Mouse (Mus musculus) limb, embryonic 13.5 days (tissue): ENCODE data around the gene Kat2a. TPM values are rescaled to one million over a fixed set of nuclear protein-coding genes. Genes with fewer than 3 reads are reported as not detected.
A peak's percentile ranks its signal among the peaks of the same experiment; 100 is the strongest.

Experiments
- ATAC-seq: fragments of 200-750 bp; cut with Nextera tagmentation; 2 replicates; pipeline ENCODE4 v1.8.0; 2017; ENCODE audit warnings: low read depth, moderate number of reproducible peaks, moderate TSS enrichment; ENCODE audit not compliant: low FRiP score
- H3K27ac ChIP-seq: fragments of 300-500 bp; sonication (generic); 2 replicates; pipeline ENCODE4 v1.5.1; 2015; ENCODE audit warnings: inconsistent platforms, mild to moderate bottlenecking, moderate library complexity
- H3K27me3 ChIP-seq: fragments of 300-500 bp; sonication (generic); 2 replicates; pipeline ENCODE4 v1.6.1; 2015; ENCODE audit warnings: mild to moderate bottlenecking, inconsistent platforms
- H3K36me3 ChIP-seq: fragments of 300-500 bp; sonication (generic); 2 replicates; pipeline ENCODE4 v1.6.1; 2015; ENCODE audit warnings: inconsistent platforms, mild to moderate bottlenecking, moderate library complexity
- H3K4me1 ChIP-seq: fragments of 300-500 bp; sonication (generic); 2 replicates; pipeline ENCODE4 v1.6.1; 2015; ENCODE audit warnings: inconsistent platforms
- H3K4me2 ChIP-seq: fragments of 300-500 bp; sonication (generic); replicated peaks from 2 replicates; pipeline ENCODE4 v1.6.1; 2015; ENCODE audit warnings: inconsistent platforms, mild to moderate bottlenecking, moderate library complexity
- H3K4me3 ChIP-seq: fragments of 300-500 bp; sonication (generic); 2 replicates; pipeline ENCODE4 v1.5.1; 2015; ENCODE audit warnings: moderate library complexity, mild to moderate bottlenecking, inconsistent platforms
- H3K9ac ChIP-seq: fragments of 300-500 bp; sonication (generic); 2 replicates; pipeline ENCODE4 v1.6.1; 2015; ENCODE audit warnings: mild to moderate bottlenecking, inconsistent platforms
- H3K9me3 ChIP-seq: fragments of 300-500 bp; sonication (generic); 2 replicates; pipeline ENCODE4 v1.6.1; 2016; ENCODE audit warnings: inconsistent platforms
- WGBS: fragments of 180-500 bp; shearing (Covaris S2); methylation state at CpG from one replicate; pipeline ENCODE4 v1.1.7; 2015; 5-methylcytosine and 5-hydroxymethylcytosine counted together
- polyA plus RNA-seq: library from polyadenylated mRNA; unstranded; fragments of >200 nt; fragmentation: Nextera tagmentation; extraction: Ambion mirVana; gene quantifications from 2 replicates; pipeline ENCODE4 v1.2.1, GENCODE M21; 2015

Gene Kat2a
- polyA plus RNA-seq, 1 experiment from 2014 or later: 53.8 TPM

GRCm38 (mm10) chr11:100703366-100703765 lies 8.9 kb downstream of the Kat2a start:
- H3K27ac ChIP-seq: no peak overlapping the region
- no peak overlapping the region for H3K4me2 ChIP-seq
- no peak overlapping the region for H3K4me3 ChIP-seq
- 66% methylated on average over 11 of the region's 11 CpGs for WGBS
- ATAC-seq: no peak
- H3K9me3 ChIP-seq: no peaks in the 10 kb centered on the region
- peaks cover 40% of the 10 kb centered on the region for H3K36me3 ChIP-seq
- no peak overlapping the region for H3K9ac ChIP-seq
- H3K27me3 ChIP-seq: no peaks in the 10 kb centered on the region
- H3K4me1 ChIP-seq: peaks cover 11% of the 10 kb centered on the region; the same call in 1 of the 2 replicates

GRCm38 (mm10) chr11:100702906-100703305 lies 9.4 kb downstream of the Kat2a start:
- Histone ChIP-seq H3K4me2 (peak overlapping the region; percentile 56), H3K9me3 (no peaks in the 10 kb centered on the region), H3K27me3 (no peaks in the 10 kb centered on the region), H3K4me3 (no peak overlapping the region; the same call in 1 of the 2 replicates), H3K4me1 (peaks cover 11% of the 10 kb centered on the region; the same call in 1 of the 2 replicates), H3K27ac (no peak overlapping the region), H3K36me3 (peaks cover 36% of the 10 kb centered on the region), H3K9ac (no peak overlapping the region; the same call in 1 of the 2 replicates)
- 44% methylated on average over 7 of the region's 7 CpGs for WGBS
- ATAC-seq: peak; percentile 57; the same call in 1 of the 2 replicates

- ATAC-seq: no peak
- peaks cover 29% of the 10 kb centered on the region for H3K36me3 ChIP-seq
- no peaks in the 10 kb centered on the region for H3K27me3 ChIP-seq
- H3K9me3 ChIP-seq: no peaks in the 10 kb centered on the region
- H3K4me2 ChIP-seq: peak overlapping the region; percentile 56
- no peak overlapping the region for H3K27ac ChIP-seq
- H3K4me1 ChIP-seq: peaks cover 11% of the 10 kb centered on the region; the same call in 1 of the 2 replicates
- WGBS: 35% methylated on average over 19 of the region's 19 CpGs
- no peak overlapping the region; the same call in 1 of the 2 replicates for H3K9ac ChIP-seq
- H3K4me3 ChIP-seq: no peak overlapping the region; the same call in 1 of the 2 replicates
These were observed 10.0 kb downstream of the Kat2a start for GRCm38 (mm10) chr11:100702081-100702851.

GRCm38 (mm10) chr11:100701301-100701700 lies 11.0 kb downstream of the Kat2a start:
- Histone ChIP-seq H3K4me3 (peak overlapping the region; percentile 36), H3K36me3 (peaks cover 20% of the 10 kb centered on the region), H3K4me2 (peak overlapping the region; percentile 58), H3K27me3 (no peaks in the 10 kb centered on the region), H3K9ac (peak overlapping the region; percentile 50; the same call in 1 of the 2 replicates), H3K9me3 (no peaks in the 10 kb centered on the region), H3K4me1 (peaks cover 11% of the 10 kb centered on the region; the same call in 1 of the 2 replicates), H3K27ac (no peak overlapping the region)
- 4% methylated on average over 14 of the region's 14 CpGs for whole genome bisulfite sequencing
- no peak for ATAC-seq

- 68% methylated on average over 3 of the region's 3 CpGs for WGBS
These were observed 11.6 kb downstream of the Kat2a start for GRCm38 (mm10) chr11:100700710-100701109.

GRCm38 (mm10) chr11:100697921-100698320 lies 14.3 kb downstream of the Kat2a start:
- ATAC-seq: no peak
- H3K9ac ChIP-seq: 0 out of 2 replicates have a peak overlapping the region, but pooled peaks have one; percentile 36
- no peaks in the 10 kb centered on the region for H3K36me3 ChIP-seq
- no peak overlapping the region for H3K4me2 ChIP-seq
- no peaks in the 10 kb centered on the region for H3K9me3 ChIP-seq
- H3K27me3 ChIP-seq: peaks cover 7% of the 10 kb centered on the region; the same call in 1 of the 2 replicates
- H3K4me3 ChIP-seq: no peak overlapping the region
- 66% methylated on average over 7 of the region's 7 CpGs for WGBS
- H3K27ac ChIP-seq: no peak overlapping the region
- peaks cover 11% of the 10 kb centered on the region for H3K4me1 ChIP-seq

More at GRCm38 (mm10) chr11:100700710-100701109, 11.6 kb downstream of the Kat2a start:
- no peaks in the 10 kb centered on the region for H3K9me3 ChIP-seq
- no peak for ATAC-seq
- H3K36me3 ChIP-seq: peaks cover 14% of the 10 kb centered on the region
- H3K27ac ChIP-seq: no peak overlapping the region
- H3K4me1 ChIP-seq: peaks cover 11% of the 10 kb centered on the region; the same call in 1 of the 2 replicates
- H3K4me2 ChIP-seq: peak overlapping the region; percentile 58
- no peaks in the 10 kb centered on the region for H3K27me3 ChIP-seq
- H3K9ac ChIP-seq: 0 out of 2 replicates have a peak overlapping the region, but pooled peaks have one; percentile 50
- no peak overlapping the region for H3K4me3 ChIP-seq

GRCm38 (mm10) chr11:100694926-100695325 lies 17.3 kb downstream of the Kat2a start:
- Histone ChIP-seq H3K27ac (no peak overlapping the region), H3K4me3 (no peak overlapping the region), H3K4me2 (no peak overlapping the region), H3K4me1 (peaks cover 16% of the 10 kb centered on the region), H3K9ac (no peak overlapping the region), H3K27me3 (peaks cover 37% of the 10 kb centered on the region), H3K36me3 (no peaks in the 10 kb centered on the region), H3K9me3 (no peaks in the 10 kb centered on the region)
- WGBS: 44% methylated on average over 5 of the region's 5 CpGs
- no peak for ATAC-seq

GRCm38 (mm10) chr11:100693154-100693553 lies 19.1 kb downstream of the Kat2a start:
- H3K9ac ChIP-seq: no peak overlapping the region; the same call in 1 of the 2 replicates
- WGBS: 2% methylated on average over 5 of the region's 5 CpGs

GRCm38 (mm10) chr11:100692164-100692616 lies 20.1 kb downstream of the Kat2a start, which contains the start of gene Zfp385c:
Gene Zfp385c (minus strand): TSS chr11:100692455.
- peak within 1 kb of the TSS; percentile 39 for H3K4me3 ChIP-seq
- no peak within 1 kb of the TSS for H3K27ac ChIP-seq
- H3K27me3 ChIP-seq: peaks cover 37% of the 10 kb centered on the region
- H3K4me1 ChIP-seq: peaks cover 16% of the 10 kb centered on the region
- H3K4me2 ChIP-seq: peak within 1 kb of the TSS; percentile 66
- H3K9ac ChIP-seq: no peak within 1 kb of the TSS; the same call in 1 of the 2 replicates
- WGBS: under 1% methylated on average over 23 of the region's 23 CpGs
- H3K36me3 ChIP-seq: no peaks in the 10 kb centered on the region
- no peak for ATAC-seq
- no peaks in the 10 kb centered on the region for H3K9me3 ChIP-seq

More at GRCm38 (mm10) chr11:100693154-100693553, 19.1 kb downstream of the Kat2a start:
- H3K4me3 ChIP-seq: no peak overlapping the region
- no peaks in the 10 kb centered on the region for H3K9me3 ChIP-seq
- H3K27me3 ChIP-seq: peaks cover 37% of the 10 kb centered on the region
- 0 out of 2 replicates have a peak overlapping the region, but pooled peaks have one; percentile 66 for H3K4me2 ChIP-seq
- no peaks in the 10 kb centered on the region for H3K36me3 ChIP-seq
- peaks cover 16% of the 10 kb centered on the region for H3K4me1 ChIP-seq
- no peak for ATAC-seq
- no peak overlapping the region for H3K27ac ChIP-seq

- peaks cover 16% of the 10 kb centered on the region for H3K4me1 ChIP-seq
- peaks cover 37% of the 10 kb centered on the region for H3K27me3 ChIP-seq
- H3K4me3 ChIP-seq: no peak overlapping the region
- no peaks in the 10 kb centered on the region for H3K9me3 ChIP-seq
- H3K27ac ChIP-seq: no peak overlapping the region
- no peak for ATAC-seq
- H3K4me2 ChIP-seq: no peak overlapping the region
- H3K36me3 ChIP-seq: no peaks in the 10 kb centered on the region
- 68% methylated on average over 7 of the region's 7 CpGs for WGBS
- H3K9ac ChIP-seq: no peak overlapping the region
These were observed 21.9 kb downstream of the Kat2a start for GRCm38 (mm10) chr11:100690389-100690788.

- no peak overlapping the region for H3K9ac ChIP-seq
- peaks cover 36% of the 10 kb centered on the region for H3K27me3 ChIP-seq
- H3K9me3 ChIP-seq: no peaks in the 10 kb centered on the region
- ATAC-seq: no peak
- no peak overlapping the region for H3K4me2 ChIP-seq
- H3K27ac ChIP-seq: no peak overlapping the region
- no peaks in the 10 kb centered on the region for H3K36me3 ChIP-seq
- peaks cover 16% of the 10 kb centered on the region for H3K4me1 ChIP-seq
- H3K4me3 ChIP-seq: no peak overlapping the region
- WGBS: 77% methylated on average over 4 of the region's 4 CpGs
These were observed 23.8 kb downstream of the Kat2a start for GRCm38 (mm10) chr11:100688443-100688842.

- peak overlapping the region; percentile 22; the same call in 1 of the 2 replicates for H3K27ac ChIP-seq
- H3K27me3 ChIP-seq: peaks cover 24% of the 10 kb centered on the region
- H3K9me3 ChIP-seq: no peaks in the 10 kb centered on the region
- H3K4me1 ChIP-seq: peaks cover 6% of the 10 kb centered on the region
- WGBS: 76% methylated on average over 7 of the region's 7 CpGs
- peak; percentile 24; the same call in 1 of the 2 replicates for ATAC-seq
- H3K4me2 ChIP-seq: no peak overlapping the region
- H3K9ac ChIP-seq: no peak overlapping the region
- H3K4me3 ChIP-seq: no peak overlapping the region
- no peaks in the 10 kb centered on the region for H3K36me3 ChIP-seq
These were observed 25.0 kb downstream of the Kat2a start for GRCm38 (mm10) chr11:100687265-100687664.
